Mouse (Mus musculus): ENCODE results near the gene Mbtps2. TPM values are rescaled to one million over a fixed set of nuclear protein-coding genes. Genes with fewer than 3 reads are reported as not detected.

The Mbtps2 gene
- polyA plus RNA-seq (2012; rRNA removed; ENCODE audit: low replicate concordance) = 0.40 and 1.7 TPM in 2 replicates

GRCm38 (mm10) chrX:157598186-157598996 lies at the start of gene Mbtps2:
TSS of gene Mbtps2 (minus strand) at chrX:157598715.

GRCm38 (mm10) chrX:157568840-157569239 lies 29.7 kb downstream of the Mbtps2 start, which contains the start of gene Yy2:
TSS of gene Yy2 (minus strand) at chrX:157568985.

GRCm38 (mm10) chrX:157491944-157492726 lies 106.4 kb downstream of the Mbtps2 start, which contains the start of gene Sms:
TSS of gene Sms (minus strand) at chrX:157492287.

Other genes with a start within 250 kb of the Mbtps2 start
- not detected in 2 replicates for gene Phex, start 183.4 kb downstream of the Mbtps2 start, polyA plus RNA-seq (2012; rRNA removed; ENCODE audit: low replicate concordance)
- 4.8 and 8.5 TPM in 2 replicates for gene Sms, start 106.4 kb downstream of the Mbtps2 start, polyA plus RNA-seq (2012; rRNA removed; ENCODE audit: low replicate concordance)
- gene Yy2, start 29.7 kb downstream of the Mbtps2 start, polyA plus RNA-seq (2012; rRNA removed; ENCODE audit: low replicate concordance) = not detected in 2 replicates
- gene Smpx, start 100.2 kb upstream of the Mbtps2 start, polyA plus RNA-seq (2012; rRNA removed; ENCODE audit: low replicate concordance) = 0.09 and 0.54 TPM in 2 replicates
- not detected in 2 replicates for gene Klhl34, start 219.7 kb upstream of the Mbtps2 start, polyA plus RNA-seq (2012; rRNA removed; ENCODE audit: low replicate concordance)

All from duodenum, adult 2 months (tissue).